Mouse (Mus musculus): ENCODE results near the gene Spns2. TPM values are rescaled to one million over a fixed set of nuclear protein-coding genes. Genes with fewer than 3 reads are reported as not detected.

Gene Spns2
- polyA plus RNA-seq, 1 experiment from 2014 or later, result 5.7 TPM

DNA sequence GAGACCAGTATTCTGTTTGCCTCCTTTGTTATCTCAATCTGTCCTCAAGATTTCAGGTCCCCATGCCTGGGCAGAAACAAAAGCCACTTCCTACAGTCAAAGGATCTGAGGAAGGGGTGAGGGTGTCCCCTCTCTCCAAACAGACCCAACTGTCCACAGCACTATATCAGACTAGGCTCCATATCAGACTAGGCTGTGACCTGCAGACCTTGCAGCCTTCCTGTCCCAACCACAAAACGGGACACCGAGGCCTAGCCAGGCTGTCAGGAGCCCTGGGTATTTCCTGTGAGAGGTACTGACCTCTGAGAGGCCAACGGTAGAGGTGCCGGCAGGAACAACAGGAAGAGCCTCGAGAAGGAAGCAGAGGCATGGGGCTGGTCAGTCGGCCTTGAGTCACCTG, 5.2 kb downstream of the Spns2 start:
- no peak overlapping the region for H3K27ac ChIP-seq (ENCODE audit: low read length)
- H3K4me2 ChIP-seq (ENCODE audit: low read depth, low read length), result no peak overlapping the region
- H3K9me3 ChIP-seq (replicated peaks; ENCODE audit: control insufficient read depth, low read length), result no peaks in the 10 kb centered on the region
- peaks cover 51% of the 10 kb centered on the region for H3K4me1 ChIP-seq (ENCODE audit: control insufficient read depth, low read depth, low read length)
- no peak overlapping the region for H3K4me3 ChIP-seq (ENCODE audit: low read depth, low read length)
- no peaks in the 10 kb centered on the region for H3K36me3 ChIP-seq (ENCODE audit: control insufficient read depth, insufficient read depth)
- no peak for ATAC-seq (ENCODE audit: low read depth)
- peaks cover 13% of the 10 kb centered on the region for H3K27me3 ChIP-seq (ENCODE audit: control insufficient read depth, insufficient read depth, low read depth, low read length)
- 7% methylated on average over 6 of the region's 6 CpGs for WGBS (ENCODE audit: insufficient replicate concordance)
- H3K9ac ChIP-seq (ENCODE audit: low read depth, low read length), result no peak overlapping the region

DNA sequence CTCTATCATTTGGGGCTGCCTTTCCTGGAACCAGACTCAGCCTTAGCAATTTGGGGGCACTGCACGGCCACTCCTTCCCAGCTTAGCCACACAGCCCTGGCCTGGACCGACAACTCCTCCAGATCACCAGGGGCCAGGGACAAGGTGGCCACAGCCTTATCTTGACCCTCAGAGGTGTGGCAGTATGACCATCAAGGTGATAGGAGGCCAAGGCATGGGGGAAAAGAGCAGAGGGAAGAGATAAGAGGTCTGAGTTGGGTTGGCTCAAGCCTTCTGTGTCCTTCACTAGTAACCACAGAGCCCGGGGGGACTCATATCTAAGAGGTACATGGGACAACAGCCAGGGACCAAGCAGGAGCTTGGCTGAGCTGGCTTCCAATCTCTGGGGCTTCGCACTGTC, 7.8 kb downstream of the Spns2 start:
- H3K4me2 ChIP-seq (ENCODE audit: low read depth, low read length), result peak overlapping the region; percentile 10; the same call in 1 of the 2 replicates
- H3K9ac ChIP-seq (ENCODE audit: low read depth, low read length), result no peak overlapping the region
- H3K4me1 ChIP-seq (ENCODE audit: control insufficient read depth, low read depth, low read length), result peaks cover 42% of the 10 kb centered on the region
- H3K9me3 ChIP-seq (replicated peaks; ENCODE audit: control insufficient read depth, low read length), result no peaks in the 10 kb centered on the region
- ATAC-seq (ENCODE audit: low read depth), result peak; percentile 80
- no peaks in the 10 kb centered on the region for H3K36me3 ChIP-seq (ENCODE audit: control insufficient read depth, insufficient read depth)
- no peak overlapping the region for H3K4me3 ChIP-seq (ENCODE audit: low read depth, low read length)
- 11% methylated on average over 4 of the region's 4 CpGs for WGBS (ENCODE audit: insufficient replicate concordance)
- peak overlapping the region; percentile 53 for H3K27ac ChIP-seq (ENCODE audit: low read length)
- no peaks in the 10 kb centered on the region for H3K27me3 ChIP-seq (ENCODE audit: control insufficient read depth, insufficient read depth, low read depth, low read length)

DNA sequence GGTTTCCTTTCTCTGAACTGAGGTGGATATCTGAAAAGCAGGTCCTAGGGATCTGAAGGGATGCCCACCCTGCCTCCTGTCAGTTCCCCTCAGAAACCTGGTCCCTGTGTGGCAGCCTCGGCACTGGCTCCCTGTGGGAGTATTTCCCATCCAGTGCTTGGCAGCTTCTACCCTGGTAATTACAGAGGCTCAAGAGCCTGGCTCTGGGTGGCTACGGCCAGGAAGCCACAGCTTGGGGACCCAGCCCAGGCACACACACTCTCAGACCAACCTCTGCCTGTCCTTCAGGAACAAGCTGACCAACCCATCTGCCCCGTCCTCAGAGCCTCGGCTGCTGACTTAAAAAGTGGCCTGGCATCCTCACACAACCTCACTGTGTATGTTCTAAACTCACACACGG, 8.4 kb downstream of the Spns2 start:
- Histone ChIP-seq H3K9ac (ENCODE audit: low read depth, low read length) (no peak overlapping the region), H3K9me3 (replicated peaks; ENCODE audit: control insufficient read depth, low read length) (no peaks in the 10 kb centered on the region), H3K4me2 (ENCODE audit: low read depth, low read length) (no peak overlapping the region), H3K27ac (ENCODE audit: low read length) (peak overlapping the region; percentile 53), H3K36me3 (ENCODE audit: control insufficient read depth, insufficient read depth) (no peaks in the 10 kb centered on the region), H3K4me1 (ENCODE audit: control insufficient read depth, low read depth, low read length) (peaks cover 43% of the 10 kb centered on the region), H3K27me3 (ENCODE audit: control insufficient read depth, insufficient read depth, low read depth, low read length) (no peaks in the 10 kb centered on the region), H3K4me3 (ENCODE audit: low read depth, low read length) (no peak overlapping the region)
- WGBS (ENCODE audit: insufficient replicate concordance), result 24% methylated on average over 5 of the region's 5 CpGs
- no peak for ATAC-seq (ENCODE audit: low read depth)

DNA sequence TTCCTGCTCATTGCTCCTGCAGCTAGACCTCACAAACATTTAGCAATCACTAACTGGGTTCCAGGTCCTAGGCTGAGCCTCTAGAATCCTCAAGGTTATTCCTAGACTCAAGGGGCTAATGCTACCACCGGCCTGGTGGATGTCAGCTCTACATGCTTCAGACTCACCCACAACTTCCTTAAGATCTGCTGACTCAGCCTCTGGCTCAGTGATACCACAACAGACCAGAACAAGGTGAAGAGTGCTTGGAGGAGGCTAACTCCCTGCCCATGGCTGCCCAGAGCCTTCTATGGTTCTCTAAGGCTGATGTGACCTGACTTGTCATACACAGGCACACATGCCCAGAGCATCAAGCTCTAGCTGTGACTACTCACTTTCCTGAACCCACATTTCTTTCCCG, 10.2 kb downstream of the Spns2 start:
- WGBS (ENCODE audit: insufficient replicate concordance), result 25% methylated on average over 2 of the region's 2 CpGs
- no peaks in the 10 kb centered on the region for H3K36me3 ChIP-seq (ENCODE audit: control insufficient read depth, insufficient read depth)
- H3K4me1 ChIP-seq (ENCODE audit: control insufficient read depth, low read depth, low read length), result peaks cover 56% of the 10 kb centered on the region

DNA sequence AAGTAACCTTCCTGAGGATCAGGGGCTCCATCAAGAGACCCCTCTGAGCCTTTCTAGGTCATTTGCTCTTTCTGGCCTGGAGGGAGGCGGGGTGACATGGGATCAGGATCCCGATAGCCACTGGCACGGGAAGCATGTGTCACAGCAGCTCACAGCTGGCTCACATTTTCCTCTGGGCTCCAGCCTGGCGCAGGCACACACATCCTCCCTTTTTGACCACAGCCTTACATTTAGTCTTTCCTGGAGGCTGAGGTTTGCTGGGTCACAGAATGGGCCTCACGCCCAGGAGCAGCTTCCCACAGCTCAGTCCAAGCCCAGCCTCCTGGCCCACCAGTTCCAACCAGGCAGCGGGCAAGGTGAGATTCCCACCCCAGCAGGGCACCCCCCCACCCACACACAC, 11.5 kb downstream of the Spns2 start:
- no peak overlapping the region; the same call in 1 of the 2 replicates for H3K27ac ChIP-seq (ENCODE audit: low read length)
- H3K9me3 ChIP-seq (replicated peaks; ENCODE audit: control insufficient read depth, low read length), result no peaks in the 10 kb centered on the region
- H3K4me3 ChIP-seq (ENCODE audit: low read depth, low read length), result no peak overlapping the region
- ATAC-seq (ENCODE audit: low read depth), result no peak
- H3K4me1 ChIP-seq (ENCODE audit: control insufficient read depth, low read depth, low read length), result peaks cover 57% of the 10 kb centered on the region
- no peak overlapping the region for H3K9ac ChIP-seq (ENCODE audit: low read depth, low read length)
- no peak overlapping the region for H3K4me2 ChIP-seq (ENCODE audit: low read depth, low read length)
- H3K36me3 ChIP-seq (ENCODE audit: control insufficient read depth, insufficient read depth), result no peaks in the 10 kb centered on the region
- H3K27me3 ChIP-seq (ENCODE audit: control insufficient read depth, insufficient read depth, low read depth, low read length), result no peaks in the 10 kb centered on the region
- 49% methylated on average over 6 of the region's 6 CpGs for WGBS (ENCODE audit: insufficient replicate concordance)

More for the DNA sequence above, 10.2 kb downstream of the Spns2 start:
- Histone ChIP-seq H3K27me3 (ENCODE audit: control insufficient read depth, insufficient read depth, low read depth, low read length) (no peaks in the 10 kb centered on the region), H3K4me3 (ENCODE audit: low read depth, low read length) (no peak overlapping the region), H3K27ac (ENCODE audit: low read length) (no peak overlapping the region), H3K4me2 (ENCODE audit: low read depth, low read length) (no peak overlapping the region), H3K9ac (ENCODE audit: low read depth, low read length) (no peak overlapping the region), H3K9me3 (replicated peaks; ENCODE audit: control insufficient read depth, low read length) (no peaks in the 10 kb centered on the region)
- no peak for ATAC-seq (ENCODE audit: low read depth)

DNA sequence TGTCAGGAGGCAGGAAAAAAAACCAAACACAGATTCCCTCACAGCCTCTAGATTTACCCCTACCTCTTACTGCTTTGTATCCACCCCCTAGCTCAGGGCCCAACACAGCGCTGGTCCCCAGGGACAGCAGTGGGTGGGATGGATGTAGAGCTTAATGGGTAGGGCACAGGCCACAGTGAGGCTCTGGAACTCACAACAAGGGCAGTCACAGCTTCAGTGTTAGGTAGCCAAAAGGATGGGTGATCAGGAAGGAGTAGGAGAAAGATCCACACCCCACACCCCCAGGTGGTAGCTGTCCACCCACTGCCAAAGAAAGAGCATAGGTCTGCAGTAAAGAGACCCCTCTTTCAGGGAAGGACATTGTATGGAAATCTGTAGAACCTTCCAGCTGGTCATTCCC, 12.1 kb downstream of the Spns2 start:
- Histone ChIP-seq H3K36me3 (ENCODE audit: control insufficient read depth, insufficient read depth) (no peaks in the 10 kb centered on the region), H3K4me3 (ENCODE audit: low read depth, low read length) (no peak overlapping the region), H3K9me3 (replicated peaks; ENCODE audit: control insufficient read depth, low read length) (no peaks in the 10 kb centered on the region), H3K9ac (ENCODE audit: low read depth, low read length) (no peak overlapping the region), H3K4me2 (ENCODE audit: low read depth, low read length) (no peak overlapping the region), H3K4me1 (ENCODE audit: control insufficient read depth, low read depth, low read length) (peaks cover 53% of the 10 kb centered on the region), H3K27ac (ENCODE audit: low read length) (no peak overlapping the region), H3K27me3 (ENCODE audit: control insufficient read depth, insufficient read depth, low read depth, low read length) (no peaks in the 10 kb centered on the region)
- WGBS (ENCODE audit: insufficient replicate concordance), result 71% methylated on average over 1 of the region's 1 CpGs
- no peak for ATAC-seq (ENCODE audit: low read depth)

DNA sequence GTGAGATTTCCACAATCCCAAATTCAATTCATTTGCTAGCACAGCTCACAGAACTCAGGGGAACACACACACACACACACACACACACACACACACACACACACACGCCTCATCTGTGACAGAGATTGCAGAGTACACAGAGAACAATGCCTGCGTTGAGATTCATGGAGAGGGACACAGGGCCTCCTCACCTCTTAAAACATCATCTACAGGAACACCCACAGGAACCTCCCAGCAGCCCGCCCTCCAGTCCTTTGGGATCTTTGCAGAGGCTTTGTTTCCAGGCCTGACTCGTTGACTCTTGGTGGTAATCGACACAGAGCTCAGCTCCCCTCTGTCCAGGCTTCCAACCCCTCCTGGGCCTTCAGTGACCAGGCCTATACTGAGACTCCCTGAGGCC, 12.5 kb downstream of the Spns2 start:
- H3K4me1 ChIP-seq (ENCODE audit: control insufficient read depth, low read depth, low read length), result peaks cover 48% of the 10 kb centered on the region
- no peak for ATAC-seq (ENCODE audit: low read depth)
- H3K27ac ChIP-seq (ENCODE audit: low read length), result no peak overlapping the region
- no peaks in the 10 kb centered on the region for H3K36me3 ChIP-seq (ENCODE audit: control insufficient read depth, insufficient read depth)
- no peak overlapping the region for H3K4me2 ChIP-seq (ENCODE audit: low read depth, low read length)
- H3K4me3 ChIP-seq (ENCODE audit: low read depth, low read length), result no peak overlapping the region
- H3K9ac ChIP-seq (ENCODE audit: low read depth, low read length), result no peak overlapping the region
- no peaks in the 10 kb centered on the region for H3K9me3 ChIP-seq (replicated peaks; ENCODE audit: control insufficient read depth, low read length)
- H3K27me3 ChIP-seq (ENCODE audit: control insufficient read depth, insufficient read depth, low read depth, low read length), result no peaks in the 10 kb centered on the region
- 18% methylated on average over 5 of the region's 5 CpGs for WGBS (ENCODE audit: insufficient replicate concordance)

DNA sequence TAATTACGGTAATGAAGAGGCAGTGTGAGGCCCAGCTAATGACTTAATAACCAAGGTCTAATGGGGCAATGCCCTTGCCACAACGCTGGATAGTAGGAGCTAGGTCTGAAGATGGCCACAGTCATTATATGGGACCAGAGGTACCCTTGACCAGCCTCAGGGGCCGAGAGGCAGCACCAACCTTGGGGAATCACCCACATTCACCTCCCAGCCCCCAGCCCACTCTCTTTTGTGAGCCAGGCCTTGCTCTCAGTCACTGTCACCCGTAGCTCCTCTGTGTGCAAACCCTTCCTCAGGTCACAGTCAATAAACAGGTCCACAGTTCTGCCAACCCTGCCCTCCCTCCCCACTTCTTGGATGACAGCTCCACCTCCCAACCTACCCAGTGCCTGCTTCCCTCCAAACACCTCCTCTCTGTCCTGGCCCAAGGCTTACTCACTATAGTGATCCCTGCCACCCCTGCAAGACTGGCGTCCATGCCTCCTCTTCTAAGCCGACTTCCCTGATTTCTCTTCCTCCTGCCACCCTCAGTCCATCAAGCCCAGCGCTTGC, 13.6 kb downstream of the Spns2 start:
- H3K36me3 ChIP-seq (ENCODE audit: control insufficient read depth, insufficient read depth), result no peaks in the 10 kb centered on the region
- no peaks in the 10 kb centered on the region for H3K27me3 ChIP-seq (ENCODE audit: control insufficient read depth, insufficient read depth, low read depth, low read length)
- no peak for ATAC-seq (ENCODE audit: low read depth)
- H3K4me1 ChIP-seq (ENCODE audit: control insufficient read depth, low read depth, low read length), result peaks cover 42% of the 10 kb centered on the region
- H3K27ac ChIP-seq (ENCODE audit: low read length), result peak overlapping the region; percentile 86; the same call in 1 of the 2 replicates
- 27% methylated on average over 7 of the region's 7 CpGs for WGBS (ENCODE audit: insufficient replicate concordance)
- 0 out of 2 replicates have a peak overlapping the region, but pooled peaks have one; percentile 42 for H3K4me2 ChIP-seq (ENCODE audit: low read depth, low read length)
- H3K4me3 ChIP-seq (ENCODE audit: low read depth, low read length), result no peak overlapping the region
- no peaks in the 10 kb centered on the region for H3K9me3 ChIP-seq (replicated peaks; ENCODE audit: control insufficient read depth, low read length)
- H3K9ac ChIP-seq (ENCODE audit: low read depth, low read length), result no peak overlapping the region

DNA sequence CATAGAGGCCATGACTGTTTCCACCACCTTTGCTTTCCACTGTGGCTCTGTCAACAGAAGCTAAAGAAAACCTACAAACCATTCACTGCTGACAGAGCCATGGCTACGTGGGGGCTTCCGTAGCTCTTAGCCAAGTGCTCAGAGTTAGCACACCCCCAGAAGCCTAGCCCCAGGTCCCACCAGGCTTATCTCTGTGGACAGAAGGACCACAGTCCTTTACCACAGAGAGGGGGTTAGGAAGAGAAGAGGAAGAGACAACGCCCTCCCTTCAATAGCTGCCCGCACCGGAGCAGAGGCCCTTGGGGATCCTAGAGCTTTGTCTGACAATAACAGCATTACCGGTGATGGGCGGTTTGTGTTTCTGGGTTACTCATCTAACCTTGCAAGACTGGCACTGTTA, 14.3 kb downstream of the Spns2 start:
- H3K4me1 ChIP-seq (ENCODE audit: control insufficient read depth, low read depth, low read length), result peaks cover 48% of the 10 kb centered on the region
- H3K36me3 ChIP-seq (ENCODE audit: control insufficient read depth, insufficient read depth), result no peaks in the 10 kb centered on the region
- H3K27me3 ChIP-seq (ENCODE audit: control insufficient read depth, insufficient read depth, low read depth, low read length), result no peaks in the 10 kb centered on the region
- whole genome bisulfite sequencing (ENCODE audit: insufficient replicate concordance), result 8% methylated on average over 7 of the region's 7 CpGs
- 0 out of 2 replicates have a peak overlapping the region, but pooled peaks have one; percentile 42 for H3K4me2 ChIP-seq (ENCODE audit: low read depth, low read length)
- ATAC-seq (ENCODE audit: low read depth), result peak; percentile 50
- no peak overlapping the region for H3K9ac ChIP-seq (ENCODE audit: low read depth, low read length)
- no peak overlapping the region for H3K4me3 ChIP-seq (ENCODE audit: low read depth, low read length)
- H3K9me3 ChIP-seq (replicated peaks; ENCODE audit: control insufficient read depth, low read length), result no peaks in the 10 kb centered on the region
- peak overlapping the region; percentile 86 for H3K27ac ChIP-seq (ENCODE audit: low read length)
